ENCODE assay signal across 16 mouse cellular contexts in the genomic region with DNA sequence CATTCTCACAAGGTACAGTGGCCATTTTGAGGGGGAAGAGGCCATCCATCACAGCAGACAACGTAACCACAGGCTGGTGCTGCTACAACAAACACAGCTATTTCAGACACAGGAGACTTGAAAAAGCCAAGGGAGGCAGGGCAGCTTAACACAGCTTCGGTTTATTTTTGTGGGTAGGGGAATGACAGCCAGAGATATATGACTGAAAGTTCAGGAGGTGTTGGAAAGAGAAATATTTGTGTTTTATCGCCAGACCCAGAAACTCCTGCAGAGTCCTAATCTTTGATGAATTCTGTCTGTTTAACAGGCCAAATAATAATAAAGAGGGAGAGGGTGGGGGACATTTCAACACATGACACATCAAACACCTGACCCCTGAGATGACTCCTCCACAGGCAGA. TPM values are rescaled to one million over a fixed set of nuclear protein-coding genes. Genes with fewer than 3 reads are reported as not detected.
DNase-seq lines count a peak whose midpoint lies in the region; ATAC-seq lines count a peak whose summit lies in the region.
"Had no signal": no experiment of that assay in that cellular context is flagged by ENCODE, and none has a peak within 500 bp of the region (broad histone marks: within the 10 kb centered on the region; RNA-seq: fewer than 3 reads in every experiment).

No protein-coding gene starts in this region.

- peak; percentile 49 for DNase-seq in embryo, embryonic 10 days (ENCODE audit: low spot score)
- no peak for DNase-seq in embryo, embryonic 9.5 days (ENCODE audit: extremely low spot score)
- DNase-seq in kidney, adult 18-20 months, result no peak
- DNase-seq in NIH3T3 (ENCODE audit: low read depth), result peak; percentile 80
- no peak for DNase-seq in urinary bladder, postnatal 10 days (ENCODE audit: low spot score)
- DNase-seq: adrenal gland, adult 8-10 months; cerebellum, adult 9-11 months; gastrocnemius, adult 2 months; thymus, adult 2 months had no signal

- no peak overlapping the region for H3K4me3 ChIP-seq in kidney, embryonic 14.5 days (ENCODE audit: low read length)
- no peak overlapping the region for H3K4me3 ChIP-seq in macrophage (ENCODE audit: inconsistent target)
- no peak overlapping the region for H3K4me3 ChIP-seq in forebrain, embryonic 15.5 days
- H3K4me3 ChIP-seq: embryonic facial prominence, embryonic 13.5 days; forebrain, embryonic 13.5 days; gastrocnemius, adult 2 months; hindbrain, embryonic 10.5 days; midbrain, embryonic 13.5 days had no signal

- H3K36me3 ChIP-seq in kidney, embryonic 14.5 days (ENCODE audit: control insufficient read depth, insufficient read depth, low read length), result no peaks in the 10 kb centered on the region
- no peaks in the 10 kb centered on the region for H3K36me3 ChIP-seq in macrophage (ENCODE audit: inconsistent target)
- no peaks in the 10 kb centered on the region for H3K36me3 ChIP-seq in forebrain, embryonic 15.5 days
- H3K36me3 ChIP-seq: embryonic facial prominence, embryonic 13.5 days; hindbrain, embryonic 10.5 days; midbrain, embryonic 13.5 days had no signal

- H3K79me2 ChIP-seq in macrophage (ENCODE audit: inconsistent target), result no peaks in the 10 kb centered on the region

- H3K9me3 ChIP-seq in kidney, embryonic 14.5 days (ENCODE audit: control insufficient read depth, low read length), result no peaks in the 10 kb centered on the region
- no peaks in the 10 kb centered on the region for H3K9me3 ChIP-seq in forebrain, embryonic 15.5 days
- H3K9me3 ChIP-seq: embryonic facial prominence, embryonic 13.5 days; forebrain, embryonic 13.5 days; hindbrain, embryonic 10.5 days; midbrain, embryonic 13.5 days had no signal

- H3K4me1 ChIP-seq in kidney, embryonic 14.5 days (ENCODE audit: control insufficient read depth, insufficient read depth, low read length), result peaks cover 25% of the 10 kb centered on the region
- peaks cover 8% of the 10 kb centered on the region; the same call in 1 of the 2 replicates for H3K4me1 ChIP-seq in forebrain, embryonic 15.5 days
- H3K4me1 ChIP-seq: forebrain, embryonic 13.5 days had no signal

- WGBS in kidney, embryonic 14.5 days, result 6% methylated on average over 3 of the region's 3 CpGs
- 17% methylated on average over 3 of the region's 3 CpGs for WGBS in macrophage (ENCODE audit: missing documents)
- WGBS in forebrain, embryonic 15.5 days, result 86% methylated on average over 3 of the region's 3 CpGs

- no peaks in the 10 kb centered on the region for H3K27me3 ChIP-seq in kidney, embryonic 14.5 days (ENCODE audit: control insufficient read depth, insufficient read depth, low read length)
- no peaks in the 10 kb centered on the region for H3K27me3 ChIP-seq in forebrain, embryonic 15.5 days
- H3K27me3 ChIP-seq: embryonic facial prominence, embryonic 13.5 days; forebrain, embryonic 13.5 days; midbrain, embryonic 13.5 days had no signal

- ATAC-seq in kidney, embryonic 14.5 days (ENCODE audit: low FRiP score, low TSS enrichment), result peak; percentile 56
- ATAC-seq in forebrain, embryonic 15.5 days (replicated peaks), result no peak
- ATAC-seq: forebrain, embryonic 13.5 days; midbrain, embryonic 13.5 days had no signal

- H3K4me2 ChIP-seq in kidney, embryonic 14.5 days (replicated peaks; ENCODE audit: low read depth, low read length), result no peak overlapping the region
- H3K4me2 ChIP-seq in forebrain, embryonic 15.5 days (replicated peaks), result no peak overlapping the region
- H3K4me2 ChIP-seq: embryonic facial prominence, embryonic 13.5 days; forebrain, embryonic 13.5 days; midbrain, embryonic 13.5 days had no signal

- no peak overlapping the region for H3K9ac ChIP-seq in kidney, embryonic 14.5 days (ENCODE audit: low read depth, low read length)
- H3K9ac ChIP-seq in forebrain, embryonic 15.5 days (replicated peaks), result no peak overlapping the region
- H3K9ac ChIP-seq: embryonic facial prominence, embryonic 13.5 days; forebrain, embryonic 13.5 days; midbrain, embryonic 13.5 days had no signal

- H3K27ac ChIP-seq in kidney, embryonic 14.5 days (ENCODE audit: low read depth, low read length), result 0 out of 2 replicates have a peak overlapping the region, but pooled peaks have one; percentile 9
- H3K27ac ChIP-seq in macrophage, result 0 out of 2 replicates have a peak overlapping the region, but pooled peaks have one; percentile 2
- no peak overlapping the region for H3K27ac ChIP-seq in forebrain, embryonic 15.5 days (replicated peaks)
- H3K27ac ChIP-seq: embryonic facial prominence, embryonic 13.5 days; forebrain, embryonic 13.5 days; gastrocnemius, adult 2 months; hindbrain, embryonic 10.5 days; midbrain, embryonic 13.5 days had no signal

RNA-seq across cellular contexts. Expression of gene Rock2, which starts 28.2 kb away (rescaled TPM):
- polyA plus RNA-seq in kidney, embryonic 14.5 days (2014; fragmentation: Nextera tagmentation; extraction: Ambion mirVana), result 17.4 and 22.3 TPM in 2 replicates
- total RNA-seq in macrophage (2018; cell fraction: chromatin; rRNA removed), result 100 to 1,000 TPM in 25 of 26 experiments, 10 to 100 TPM in 1; 92.8 to 352 (median 152) TPM
- total RNA-seq in macrophage (2018; cell fraction: cytosol; rRNA removed), result 10 to 100 TPM; 16.5 to 38.9 (median 24.8) TPM
- 100 to 1,000 TPM in 10 of 26 experiments, 10 to 100 TPM in 16; 38.9 to 182 (median 91.6) TPM for total RNA-seq in macrophage (2018; cell fraction: nucleus; rRNA removed)
- polyA plus RNA-seq in macrophage (2018), result 17.7 to 23.8 TPM (median 18.8 TPM) in 3 replicates
- polyA plus RNA-seq in forebrain, embryonic 15.5 days (2015; fragmentation: Nextera tagmentation; extraction: Ambion mirVana), result 15.1 and 16.9 TPM in 2 replicates

RNA-seq across cellular contexts. Expression of gene E2f6, which starts 55.7 kb away (rescaled TPM):
- polyA plus RNA-seq in kidney, embryonic 14.5 days (2014; fragmentation: Nextera tagmentation; extraction: Ambion mirVana), result 36.8 and 56.7 TPM in 2 replicates
- 10 to 100 TPM in 12 of 26 experiments, 1 to 10 TPM in 14; 2.6 to 20.5 (median 8.1) TPM for total RNA-seq in macrophage (2018; cell fraction: chromatin; rRNA removed)
- total RNA-seq in macrophage (2018; cell fraction: cytosol; rRNA removed), result 10 to 100 TPM in 17 of 26 experiments, 1 to 10 TPM in 9; 5.8 to 15.7 (median 11.2) TPM
- 10 to 100 TPM in 8 of 26 experiments, 1 to 10 TPM in 18; 3.9 to 33.8 (median 6.8) TPM for total RNA-seq in macrophage (2018; cell fraction: nucleus; rRNA removed)
- 9.4 to 23.3 TPM (median 14.9 TPM) in 3 replicates for polyA plus RNA-seq in macrophage (2018)
- 31.1 and 33.2 TPM in 2 replicates for polyA plus RNA-seq in forebrain, embryonic 15.5 days (2015; fragmentation: Nextera tagmentation; extraction: Ambion mirVana)

Comparison
In these comparisons a context has a peak if more than half of its experiments do, and no peak if none do; other contexts are left out.
1. DNase-seq: peak in embryo, embryonic 10 days (single experiment) and NIH3T3 (single experiment); none in embryo, embryonic 9.5 days (single experiment), kidney, adult 18-20 months (single experiment) and urinary bladder, postnatal 10 days (single experiment).